In the genomic region with DNA sequence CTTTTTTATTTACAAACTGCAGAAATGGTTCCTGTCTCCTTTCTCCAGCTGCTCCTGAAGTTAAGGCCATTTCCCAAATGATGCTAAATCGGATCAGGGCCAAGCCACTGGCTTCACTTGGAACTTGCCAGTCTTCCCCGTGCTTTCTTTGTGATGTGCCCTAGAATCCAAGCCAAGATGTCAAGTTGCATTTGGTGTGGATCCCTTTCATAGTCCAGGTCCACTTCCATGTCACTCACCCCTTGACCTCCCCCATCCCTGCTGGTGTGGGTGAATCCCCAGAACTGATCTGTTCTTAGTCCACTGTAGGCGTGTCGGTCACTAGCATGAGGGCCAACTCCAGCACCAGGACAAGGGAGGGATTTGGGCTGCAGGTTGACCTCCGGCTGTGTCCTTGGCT, we compare ENCODE assay signal across 16 mouse cellular contexts.
"Had no signal": no experiment of that assay in that cellular context is flagged by ENCODE, and none has a peak within 500 bp of the region (broad histone marks: within the 10 kb centered on the region; RNA-seq: fewer than 3 reads in every experiment).

No protein-coding gene starts in this region.

- H3K36me3 ChIP-seq: stomach, embryonic 15.5 days had no signal

- H3K27ac ChIP-seq: neural tube, embryonic 13.5 days; neural tube, embryonic 15.5 days; stomach, embryonic 15.5 days; stomach, postnatal 0 days had no signal

- H3K9ac ChIP-seq: neural tube, embryonic 13.5 days; neural tube, embryonic 15.5 days; stomach, embryonic 15.5 days had no signal

- DNase-seq: retina, postnatal 1 day; right cerebral cortex, adult 18-20 months; right cerebral cortex, postnatal 14 days; right cerebral cortex, postnatal 25 days; right cerebral cortex, postnatal 4 days; spleen, adult 18-20 months; thymus, adult 18-20 months; thymus, adult 2 months; thymus, postnatal 14 days; thymus, postnatal 25 days; thymus, postnatal 36 days; thymus, postnatal 4 days had no signal

- H3K4me3 ChIP-seq: neural tube, embryonic 13.5 days; neural tube, embryonic 15.5 days; stomach, embryonic 15.5 days had no signal

- H3K4me1 ChIP-seq: neural tube, embryonic 13.5 days; neural tube, embryonic 15.5 days; stomach, embryonic 15.5 days had no signal

- H3K4me2 ChIP-seq: neural tube, embryonic 13.5 days; neural tube, embryonic 15.5 days; stomach, embryonic 15.5 days had no signal

- H3K27me3 ChIP-seq: neural tube, embryonic 13.5 days; neural tube, embryonic 15.5 days; stomach, embryonic 15.5 days had no signal

- H3K9me3 ChIP-seq: neural tube, embryonic 13.5 days; neural tube, embryonic 15.5 days; stomach, embryonic 15.5 days had no signal
